Comparison of ENCODE assay signal across 8 mouse cellular contexts in the genomic region with DNA sequence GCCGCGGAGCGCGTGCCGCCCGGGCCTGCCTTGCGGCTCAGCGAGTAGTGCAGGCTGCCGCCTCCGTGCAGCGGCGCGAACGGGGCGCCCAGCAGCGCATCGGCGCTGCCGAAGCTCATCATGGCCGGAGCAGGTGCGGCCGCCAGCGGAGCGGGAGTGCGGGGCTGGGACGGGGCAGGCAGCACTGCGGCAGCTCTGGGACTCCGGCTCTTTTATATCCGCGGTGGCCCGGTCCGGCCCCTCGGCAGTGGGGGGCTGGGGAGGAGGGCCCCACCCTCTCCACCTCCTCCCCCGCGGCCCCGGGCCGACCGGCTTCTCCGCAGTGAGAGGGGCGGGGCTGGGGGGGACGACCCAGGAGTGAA. TPM values are rescaled to one million over a fixed set of nuclear protein-coding genes. Genes with fewer than 3 reads are reported as not detected.
DNase-seq lines count a peak whose midpoint lies in the region; ATAC-seq and TF ChIP-seq lines count a peak whose summit lies in the region.

A gene (minus strand): TSS at position 252 of the 362 bp plus-strand sequence.

- H3K36me3 ChIP-seq in heart, postnatal 0 days (replicated peaks; ENCODE audit: control insufficient read depth, insufficient read depth, low read length): no peaks in the 10 kb centered on the region
- H3K36me3 ChIP-seq in intestine, embryonic 16.5 days (ENCODE audit: control insufficient read depth, insufficient read depth, low read length): no peaks in the 10 kb centered on the region
- no peaks in the 10 kb centered on the region for H3K36me3 ChIP-seq in midbrain, embryonic 12.5 days

- TF ChIP-seq POLR2A in cortical plate, adult 2 months (IDR thresholded peaks at IDR 0.05; ENCODE audit: extremely low read depth, insufficient read depth, low read length): no peak

- under 1% methylated on average over 38 of the region's 41 CpGs for WGBS in heart, postnatal 0 days
- under 1% methylated on average over 34 of the region's 41 CpGs for WGBS in intestine, embryonic 16.5 days
- 1% methylated on average over 36 of the region's 41 CpGs for WGBS in midbrain, embryonic 12.5 days

- 0 out of 2 replicates have a peak within 1 kb of the TSS, but pooled peaks have one; percentile 2 for H3K9ac ChIP-seq in heart, postnatal 0 days (replicated peaks; ENCODE audit: low read depth, low read length)
- H3K9ac ChIP-seq in intestine, embryonic 16.5 days (ENCODE audit: low read depth, low read length): peak within 1 kb of the TSS; percentile 40
- H3K9ac ChIP-seq in midbrain, embryonic 12.5 days (replicated peaks): peak within 1 kb of the TSS; percentile 59

- no peak for DNase-seq in heart, postnatal 0 days (ENCODE audit: low spot score)
- no peak for DNase-seq in heart, adult 8-10 months (ENCODE audit: low spot score)
- peak; percentile 34 for DNase-seq in ES-CJ7 (ENCODE audit: low read depth, low spot score)
- DNase-seq in right cerebral cortex, adult 2 months (ENCODE audit: low spot score in 2 of 2): no peak
- no peak for DNase-seq in urinary bladder, postnatal 10 days (ENCODE audit: low spot score)

- peaks cover 9% of the 10 kb centered on the region for H3K4me1 ChIP-seq in heart, postnatal 0 days (ENCODE audit: control insufficient read depth, insufficient read depth)
- H3K4me1 ChIP-seq in cortical plate, adult 2 months (ENCODE audit: control insufficient read depth, insufficient read depth, low read length): peaks cover 2% of the 10 kb centered on the region; the same call in 1 of the 2 replicates
- H3K4me1 ChIP-seq in intestine, embryonic 16.5 days (ENCODE audit: control insufficient read depth, insufficient read depth, low read length): peaks cover 8% of the 10 kb centered on the region
- peaks cover 18% of the 10 kb centered on the region for H3K4me1 ChIP-seq in midbrain, embryonic 12.5 days

- H3K4me2 ChIP-seq in heart, postnatal 0 days (ENCODE audit: low read depth, low read length): peak within 1 kb of the TSS; percentile 86
- peak within 1 kb of the TSS; percentile 90 for H3K4me2 ChIP-seq in intestine, embryonic 16.5 days (ENCODE audit: low read depth, low read length)
- H3K4me2 ChIP-seq in midbrain, embryonic 12.5 days (replicated peaks): peak within 1 kb of the TSS; percentile 87

- H3K27ac ChIP-seq in heart, postnatal 0 days (ENCODE audit: low read depth): no peak within 1 kb of the TSS
- H3K27ac ChIP-seq in cortical plate, adult 2 months (ENCODE audit: insufficient read depth, low read length): peak within 1 kb of the TSS; percentile 91
- no peak within 1 kb of the TSS for H3K27ac ChIP-seq in intestine, embryonic 16.5 days (ENCODE audit: low read length)
- H3K27ac ChIP-seq in midbrain, embryonic 12.5 days (replicated peaks): peak within 1 kb of the TSS; percentile 80

- peaks cover 79% of the 10 kb centered on the region for H3K27me3 ChIP-seq in heart, postnatal 0 days (ENCODE audit: control insufficient read depth, insufficient read depth, low read length)
- H3K27me3 ChIP-seq in intestine, embryonic 16.5 days (replicated peaks; ENCODE audit: control insufficient read depth, insufficient read depth, low read length): peaks cover 56% of the 10 kb centered on the region
- peaks cover 82% of the 10 kb centered on the region for H3K27me3 ChIP-seq in midbrain, embryonic 12.5 days

- ATAC-seq in heart, postnatal 0 days (ENCODE audit: insufficient read depth, low read depth): no peak
- ATAC-seq in intestine, embryonic 16.5 days: peak; percentile 30; the same call in 1 of the 2 replicates
- ATAC-seq in midbrain, embryonic 12.5 days (ENCODE audit: low FRiP score, low read depth): peak; percentile 51; the same call in 1 of the 2 replicates

- TF ChIP-seq CTCF in heart, postnatal 0 days (IDR thresholded peaks at IDR 0.05; ENCODE audit: low read depth): no peak
- no peak for TF ChIP-seq CTCF in cortical plate, adult 2 months (IDR thresholded peaks at IDR 0.05; ENCODE audit: extremely low read depth, insufficient read depth, low read length)

- peak within 1 kb of the TSS; percentile 55 for H3K4me3 ChIP-seq in heart, postnatal 0 days (ENCODE audit: low read depth, low read length)
- peak within 1 kb of the TSS; percentile 85 for H3K4me3 ChIP-seq in cortical plate, adult 2 months (ENCODE audit: insufficient read depth, low read length)
- H3K4me3 ChIP-seq in intestine, embryonic 16.5 days (ENCODE audit: low read length): peak within 1 kb of the TSS; percentile 53
- H3K4me3 ChIP-seq in midbrain, embryonic 12.5 days: peak within 1 kb of the TSS; percentile 58

- H3K9me3 ChIP-seq in heart, postnatal 0 days (replicated peaks; ENCODE audit: control insufficient read depth, low read length): no peaks in the 10 kb centered on the region
- H3K9me3 ChIP-seq in intestine, embryonic 16.5 days (ENCODE audit: control insufficient read depth, low read length): no peaks in the 10 kb centered on the region
- H3K9me3 ChIP-seq in midbrain, embryonic 12.5 days: no peaks in the 10 kb centered on the region

- TF ChIP-seq EP300 in heart, postnatal 0 days (IDR thresholded peaks at IDR 0.05; ENCODE audit: low read depth): no peak

RNA-seq across cellular contexts. Expression of the gene that starts here (rescaled TPM):
- total RNA-seq in heart, postnatal 0 days (2014; rRNA removed; ENCODE audit: low replicate concordance): 0.04 TPM in 1 of 2 replicates, not detected in the other
- 0.03 and 0.07 TPM in 2 replicates for polyA plus RNA-seq in heart, postnatal 0 days (2015; fragmentation: Nextera tagmentation; extraction: Ambion mirVana)
- not detected for total RNA-seq in heart, adult 8-10 months (2022)
- 33.5 and 35.3 TPM in 2 replicates for polyA plus RNA-seq in cortical plate, adult 2 months (2012; rRNA removed)
- polyA plus RNA-seq in intestine, embryonic 16.5 days (2015; fragmentation: Nextera tagmentation; extraction: Ambion mirVana): 0.55 and 0.61 TPM in 2 replicates
- 0.77 and 0.93 TPM in 2 replicates for polyA plus RNA-seq in midbrain, embryonic 12.5 days (2016; fragmentation: Nextera tagmentation; extraction: Ambion mirVana)

Comparison
In these comparisons a context has a peak if more than half of its experiments do, and no peak if none do; other contexts are left out.
1. RNA of the gene that starts here (polyA plus RNA-seq): 33.5 to 35.3 TPM in cortical plate, adult 2 months; 0.77 to 0.93 TPM in midbrain, embryonic 12.5 days, 0.55 to 0.61 TPM in intestine, embryonic 16.5 days and 0.03 to 0.07 TPM in heart, postnatal 0 days; every median in the first group is over 10 times any median in the second.
2. Peak in ATAC-seq, H3K4me3 ChIP-seq, H3K9ac ChIP-seq and H3K4me2 ChIP-seq in intestine, embryonic 16.5 days; RNA of the gene not detected or under 1 TPM.
3. Peak in ATAC-seq, H3K4me3 ChIP-seq, H3K27ac ChIP-seq, H3K9ac ChIP-seq and H3K4me2 ChIP-seq in midbrain, embryonic 12.5 days; RNA of the gene not detected or under 1 TPM.
4. H3K9ac ChIP-seq: peak in every context shown above with its lines; median percentile 59 in midbrain, embryonic 12.5 days; 40 in intestine, embryonic 16.5 days; 2 in heart, postnatal 0 days.
5. Peak in every context shown above with its lines, with median percentiles within 50 percentile points of each other: H3K4me2 ChIP-seq and H3K4me3 ChIP-seq.